Mouse (Mus musculus): ENCODE results near the gene Rbms1.

Gene Rbms1

DNA sequence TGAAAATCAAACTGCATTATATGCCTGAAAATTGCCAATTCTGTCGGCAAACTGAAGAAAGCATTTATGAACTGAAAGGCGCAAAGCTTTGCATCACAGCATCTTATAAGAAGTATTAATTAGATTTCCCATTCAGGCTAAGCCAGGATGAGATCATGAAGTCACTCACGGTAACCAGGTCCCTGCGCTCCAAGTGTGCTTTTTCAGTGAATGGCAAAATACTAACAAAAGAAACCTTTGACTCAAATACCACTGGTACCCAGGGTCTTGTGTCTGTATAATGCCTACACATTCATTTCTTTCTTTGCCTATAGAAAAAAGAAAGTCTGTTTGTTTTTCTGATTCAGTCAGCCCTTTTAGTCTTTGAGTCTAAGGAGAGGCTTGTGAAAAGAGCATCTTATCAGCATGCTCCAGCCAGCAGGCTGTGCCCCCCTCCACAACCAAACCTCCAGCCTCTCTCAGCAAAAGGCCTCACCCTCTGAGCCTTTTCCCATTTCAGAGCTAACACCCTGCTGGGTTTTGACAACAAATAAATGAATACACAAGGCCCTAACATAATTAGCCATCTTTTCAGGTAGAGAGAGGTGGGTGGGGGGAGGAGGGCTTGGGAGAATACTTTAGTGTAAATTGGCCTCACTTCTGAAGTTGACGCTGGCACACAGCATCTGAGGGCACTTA lies 83.7 kb downstream of the Rbms1 start:
- DNase-seq (ENCODE audit: low spot score in 2 of 2) = no peak

GRCm38 (mm10) chr2:60877543-60878386 lies 85.2 kb downstream of the Rbms1 start:
- no peak for DNase-seq (ENCODE audit: low spot score in 2 of 2)

GRCm38 (mm10) chr2:60876891-60877290 lies 86.1 kb downstream of the Rbms1 start:
- no peak for DNase-seq (ENCODE audit: low spot score in 2 of 2)

DNA sequence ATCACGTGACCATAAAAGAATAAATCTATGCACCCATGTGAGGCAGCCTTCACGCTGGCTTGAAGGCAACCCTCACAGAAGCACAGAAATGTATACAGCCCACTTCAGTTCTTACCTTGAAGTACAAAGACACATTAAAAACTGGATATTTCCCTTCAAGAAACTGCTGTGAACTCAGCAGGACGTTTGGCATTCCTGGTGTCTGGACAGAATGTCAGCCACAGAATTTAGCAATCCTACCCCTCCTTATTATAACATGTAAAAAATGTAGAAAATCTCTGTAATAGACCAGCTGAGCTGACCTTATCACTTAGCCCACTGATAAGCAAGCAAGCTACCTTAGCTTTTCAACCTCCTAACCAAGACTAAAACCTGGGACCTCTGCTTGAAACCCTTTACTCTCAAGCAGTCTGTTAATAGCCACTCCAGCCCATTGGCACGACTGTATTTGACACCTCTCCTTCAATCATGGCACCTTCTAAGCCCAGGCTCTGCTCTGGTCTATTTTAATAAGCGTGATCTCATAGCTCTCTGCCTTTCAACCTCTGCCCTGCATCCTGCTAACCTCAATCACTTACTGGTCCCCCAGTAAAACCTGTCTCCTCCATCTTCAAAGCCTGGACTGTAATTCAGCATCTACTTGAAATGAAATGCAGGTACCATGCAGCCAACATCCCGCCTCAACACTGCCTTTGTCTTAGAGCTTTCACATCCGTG lies 90.7 kb downstream of the Rbms1 start:
- no peak for DNase-seq (ENCODE audit: low spot score in 2 of 2)

DNA sequence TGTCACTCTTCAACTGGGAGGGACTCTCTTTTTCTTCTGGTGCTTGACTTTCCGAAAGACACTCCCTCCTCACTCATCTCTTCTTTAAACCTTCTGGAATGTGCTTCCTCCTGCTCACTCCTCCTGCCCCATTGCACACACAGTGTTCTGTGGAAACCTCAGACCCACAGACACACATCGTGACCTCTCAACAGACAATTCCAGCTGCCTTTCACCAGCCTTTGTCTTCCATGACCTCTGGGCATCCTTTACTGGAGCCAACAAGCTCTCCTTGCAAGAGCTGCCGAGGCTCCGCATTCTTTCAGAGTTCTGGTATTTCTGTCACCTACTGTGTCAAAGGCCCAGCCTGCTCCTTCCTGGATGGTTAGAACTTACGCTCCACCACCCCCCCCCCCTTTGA lies 92.0 kb downstream of the Rbms1 start:
- no peak for DNase-seq (ENCODE audit: low spot score in 2 of 2)

- no peak for DNase-seq (ENCODE audit: low spot score in 2 of 2)
Measured at GRCm38 (mm10) chr2:60870450-60870849, 92.5 kb downstream of the Rbms1 start.

- DNase-seq (ENCODE audit: low spot score in 2 of 2) = no peak
Measured at GRCm38 (mm10) chr2:60869001-60869743, 93.8 kb downstream of the Rbms1 start.

DNA sequence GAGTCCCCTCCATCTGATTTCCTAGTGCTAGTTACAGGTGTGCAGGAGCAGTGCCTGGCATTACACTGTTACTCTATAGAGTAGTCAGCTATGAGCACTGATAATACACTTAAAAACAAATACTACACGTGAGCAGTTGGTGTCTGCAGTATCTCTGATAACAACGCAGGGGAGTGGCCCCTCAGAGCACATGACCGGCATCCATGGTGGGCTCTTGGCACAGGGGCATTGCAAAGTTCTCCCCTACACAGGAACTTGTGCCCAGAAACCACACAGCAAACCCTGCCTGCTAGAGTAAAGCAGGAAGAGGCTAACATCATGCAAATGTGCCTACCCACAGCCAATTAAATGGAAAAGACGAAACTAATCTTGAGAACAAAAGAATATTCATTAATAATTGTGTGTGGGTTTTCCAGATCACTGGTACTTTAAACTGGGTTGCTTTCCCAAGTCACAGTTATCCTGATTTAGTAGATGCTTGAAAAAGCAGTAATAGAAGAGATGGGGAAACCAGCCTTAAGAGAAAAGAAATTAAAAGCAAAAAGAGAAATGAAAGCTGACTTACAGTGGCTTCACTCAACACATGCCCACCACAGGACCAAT lies 94.8 kb downstream of the Rbms1 start:
- DNase-seq (ENCODE audit: low spot score in 2 of 2) = no peak

- DNase-seq (ENCODE audit: low spot score in 2 of 2) = no peak
Measured at GRCm38 (mm10) chr2:60867304-60867703, 95.7 kb downstream of the Rbms1 start.

DNA sequence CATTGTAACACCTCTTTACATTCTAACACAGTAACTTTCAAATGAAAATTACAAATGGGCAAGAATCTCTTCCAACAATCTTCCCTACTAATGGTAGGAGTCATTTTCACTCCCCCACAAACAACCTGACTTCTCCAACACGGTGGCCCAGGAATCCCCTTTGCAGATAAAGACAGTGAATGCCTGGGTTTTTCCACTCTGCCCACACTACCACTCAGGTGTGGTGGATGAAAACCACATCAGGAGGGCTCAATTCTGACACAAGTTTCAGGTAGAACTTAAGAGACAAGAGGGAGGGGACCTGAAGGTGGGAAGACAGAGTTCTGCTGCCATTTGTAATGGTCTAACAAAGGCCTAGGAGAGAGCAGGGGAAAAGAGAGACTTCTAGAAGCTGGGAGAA lies 97.1 kb downstream of the Rbms1 start:
- no peak for DNase-seq (ENCODE audit: low spot score in 2 of 2)

- DNase-seq (ENCODE audit: low spot score in 2 of 2) = no peak
Measured at GRCm38 (mm10) chr2:60864977-60865376, 98.0 kb downstream of the Rbms1 start.

DNA sequence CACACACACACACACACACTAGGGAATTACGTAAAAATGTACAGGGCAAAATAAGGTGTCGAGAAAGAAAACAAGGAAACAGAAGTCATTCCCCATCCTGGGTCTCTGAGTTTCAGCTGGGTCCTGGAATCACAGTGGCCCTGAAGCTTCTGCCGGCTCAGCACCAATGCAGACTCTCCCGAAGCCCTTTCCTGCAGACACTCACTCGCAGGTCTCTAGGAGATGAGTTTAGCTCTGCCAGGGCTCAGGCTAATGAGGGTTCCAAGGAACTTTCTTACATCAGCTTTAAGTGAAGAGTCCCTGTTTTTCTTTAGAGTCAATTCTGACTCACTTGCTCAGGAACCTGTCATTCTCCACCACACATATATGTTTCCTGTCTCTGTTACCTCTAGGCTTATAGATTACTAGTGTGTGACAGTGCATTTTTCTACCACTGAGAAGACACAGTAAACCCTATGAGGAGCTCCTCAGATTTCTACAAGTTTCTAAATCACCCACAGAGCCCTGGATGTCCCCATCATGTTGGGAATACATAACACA lies 98.7 kb downstream of the Rbms1 start:
- no peak for DNase-seq (ENCODE audit: low spot score in 2 of 2)

- no peak for DNase-seq (ENCODE audit: low spot score in 2 of 2)
Measured at GRCm38 (mm10) chr2:60863827-60864226, 99.2 kb downstream of the Rbms1 start.

DNA sequence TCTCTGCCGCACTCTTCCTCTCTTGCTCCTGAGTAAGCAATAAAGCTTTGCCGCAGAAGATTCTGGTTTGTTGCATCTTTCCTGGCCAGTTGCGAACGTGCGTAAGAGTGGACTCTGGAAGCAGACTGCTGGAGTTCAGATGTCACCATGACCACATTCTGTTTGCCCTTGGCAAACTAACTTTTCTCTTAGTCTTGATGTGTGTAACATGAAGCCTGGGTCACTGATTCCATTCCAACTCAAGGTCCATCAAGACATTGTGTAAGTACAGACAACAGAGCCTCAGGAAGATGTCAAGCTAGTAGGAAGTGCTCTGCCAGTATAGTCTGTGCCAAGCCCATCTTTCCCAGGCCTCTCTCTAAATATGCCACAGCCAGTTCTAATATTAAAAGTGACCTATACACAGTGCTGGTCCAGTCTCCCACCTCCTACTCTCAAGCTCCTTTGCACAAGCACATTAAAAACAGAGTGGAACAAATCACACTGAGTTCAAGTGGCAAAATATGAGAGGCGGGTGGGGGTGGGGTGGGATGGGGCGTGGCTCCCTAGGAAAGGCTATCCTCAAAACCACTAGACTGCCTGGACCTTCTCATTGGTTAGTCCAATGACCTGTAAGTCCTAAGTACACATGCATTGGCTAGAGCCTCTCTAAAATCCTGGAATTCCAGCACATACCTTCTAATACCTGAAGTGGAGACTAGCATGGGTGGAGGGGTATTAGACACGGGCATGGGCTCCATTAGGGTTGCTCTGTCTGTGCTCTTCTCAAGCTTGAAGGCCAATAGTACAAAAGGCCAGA lies 99.9 kb downstream of the Rbms1 start:
- DNase-seq (ENCODE audit: low spot score in 2 of 2) = no peak

- DNase-seq (ENCODE audit: low spot score in 2 of 2) = no peak
Measured at GRCm38 (mm10) chr2:60858116-60858515, 104.9 kb downstream of the Rbms1 start.

DNA sequence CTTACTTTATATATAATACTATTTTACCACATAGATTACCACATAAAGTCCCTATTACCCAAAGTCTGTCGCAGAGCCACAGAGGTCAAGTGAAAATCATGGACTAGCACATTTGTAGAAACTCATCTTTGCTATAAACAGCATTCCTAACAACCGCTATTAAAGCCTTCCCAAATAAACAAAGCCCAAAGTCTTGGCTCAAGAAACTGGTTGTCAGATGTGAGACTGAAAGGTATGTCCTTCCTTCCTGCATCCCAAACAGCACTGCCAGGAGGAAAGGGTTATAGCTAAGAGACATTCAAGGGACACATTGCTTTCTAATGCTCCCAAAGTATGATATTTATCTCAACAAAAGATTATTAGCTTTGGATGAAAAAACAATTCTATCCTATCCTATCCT lies 106.9 kb downstream of the Rbms1 start:
- DNase-seq (ENCODE audit: low spot score in 2 of 2) = no peak

- no peak for DNase-seq (ENCODE audit: low spot score in 2 of 2)
Measured at GRCm38 (mm10) chr2:60855006-60855405, 108.0 kb downstream of the Rbms1 start.

DNA sequence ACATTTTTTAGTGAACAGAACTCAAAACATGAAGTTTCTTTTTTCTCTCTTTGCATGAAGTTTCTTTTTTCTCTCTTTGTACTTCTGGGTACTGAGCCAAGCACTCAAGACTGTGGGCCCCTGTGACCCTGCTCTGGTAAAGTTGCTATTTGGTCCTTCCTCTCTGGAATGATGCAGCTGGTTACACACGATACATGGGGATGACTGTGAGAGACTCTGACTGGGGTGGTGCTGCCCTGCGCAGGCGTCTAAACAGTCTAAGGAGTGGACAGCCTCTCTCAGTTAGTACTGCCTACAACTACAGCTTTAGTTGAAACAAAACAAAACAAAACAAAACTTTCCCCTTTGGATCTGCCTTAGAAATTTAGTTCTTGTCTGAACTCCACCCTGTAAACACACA lies 111.1 kb downstream of the Rbms1 start:
- no peak for DNase-seq (ENCODE audit: low spot score in 2 of 2)

GRCm38 (mm10) chr2:60851057-60851718 lies 111.8 kb downstream of the Rbms1 start:
- no peak for DNase-seq (ENCODE audit: low spot score in 2 of 2)

DNA sequence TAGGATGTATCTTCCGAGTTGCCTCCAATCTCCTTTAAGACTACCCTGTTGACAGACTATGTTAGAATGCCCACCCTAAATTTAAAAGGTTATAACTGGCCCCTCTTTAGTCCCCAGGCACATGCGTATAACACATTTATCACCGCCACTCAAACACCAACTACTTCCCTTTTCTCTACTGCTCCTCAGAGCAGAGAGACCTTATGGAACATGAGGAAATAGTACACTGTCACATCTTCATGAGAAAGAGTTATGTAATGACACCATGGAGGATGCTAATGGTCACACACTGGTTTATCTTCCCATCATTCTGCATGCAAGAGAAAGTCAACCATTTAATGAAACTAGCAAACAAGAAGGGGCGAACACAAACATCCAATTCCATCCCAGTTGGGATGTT lies 114.5 kb downstream of the Rbms1 start:
- DNase-seq (ENCODE audit: low spot score in 2 of 2) = no peak

Data from thymus, postnatal 10 days (tissue).